Comparison of ENCODE assay signal across 8 mouse cellular contexts in the genomic region with DNA sequence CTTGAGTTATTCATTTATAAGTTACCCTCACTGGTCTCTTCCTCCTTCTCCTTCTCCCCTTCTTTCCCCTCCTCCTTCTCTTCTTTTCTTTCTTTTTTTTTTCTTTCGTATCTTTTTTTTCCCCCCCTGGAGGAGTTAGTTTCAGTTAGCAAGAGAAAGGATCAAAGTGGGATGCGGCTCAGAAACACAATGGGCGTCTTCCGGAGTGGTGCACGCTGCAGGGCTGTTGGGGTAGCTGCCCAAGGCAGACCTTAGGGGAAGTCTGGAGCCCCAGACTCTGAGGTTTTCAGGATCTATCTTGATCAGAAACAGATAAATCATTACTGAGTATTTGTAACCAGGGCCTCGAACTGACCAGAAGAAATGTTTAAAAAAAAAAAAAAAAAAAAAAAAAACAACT. TPM values are rescaled to one million over a fixed set of nuclear protein-coding genes. Genes with fewer than 3 reads are reported as not detected.
A peak's percentile ranks its signal among the peaks of the same experiment; 100 is the strongest.
DNase-seq lines count a peak whose midpoint lies in the region; ATAC-seq and TF ChIP-seq lines count a peak whose summit lies in the region.

No protein-coding gene starts in this region.

- H3K4me3 ChIP-seq in heart, embryonic 10.5 days, result peak overlapping the region; percentile 90
- H3K4me3 ChIP-seq in ES-Bruce4 (ENCODE audit: low read depth, low read length), result 0 out of 2 replicates have a peak overlapping the region, but pooled peaks have one; percentile 11
- H3K4me3 ChIP-seq in midbrain, embryonic 12.5 days, result peak overlapping the region; percentile 87

- H3K27ac ChIP-seq in heart, embryonic 10.5 days, result peak overlapping the region; percentile 99
- 0 out of 2 replicates have a peak overlapping the region, but pooled peaks have one; percentile 30 for H3K27ac ChIP-seq in ES-Bruce4 (ENCODE audit: insufficient read depth, low read length)
- H3K27ac ChIP-seq in midbrain, embryonic 12.5 days (replicated peaks), result no peak overlapping the region

- peak overlapping the region; percentile 83 for H3K9ac ChIP-seq in ES-Bruce4 (ENCODE audit: low read depth, poor library complexity, severe bottlenecking)
- peak overlapping the region; percentile 91; the same call in 1 of the 2 replicates for H3K9ac ChIP-seq in midbrain, embryonic 12.5 days (replicated peaks)

- peaks cover 12% of the 10 kb centered on the region for H3K36me3 ChIP-seq in heart, embryonic 10.5 days
- no peaks in the 10 kb centered on the region for H3K36me3 ChIP-seq in ES-Bruce4 (ENCODE audit: control insufficient read depth, insufficient read depth, low read length, poor library complexity, severe bottlenecking)
- H3K36me3 ChIP-seq in midbrain, embryonic 12.5 days, result no peaks in the 10 kb centered on the region

- H3K27me3 ChIP-seq in heart, embryonic 10.5 days (ENCODE audit: insufficient read depth, poor library complexity, severe bottlenecking), result no peaks in the 10 kb centered on the region
- peaks cover 9% of the 10 kb centered on the region for H3K27me3 ChIP-seq in ES-Bruce4 (ENCODE audit: control insufficient read depth, insufficient read depth, low read length, poor library complexity, severe bottlenecking)
- H3K27me3 ChIP-seq in midbrain, embryonic 12.5 days, result peaks cover 18% of the 10 kb centered on the region

- WGBS in heart, embryonic 10.5 days, result under 1% methylated on average over 6 of the region's 6 CpGs
- WGBS in midbrain, embryonic 12.5 days, result 0% methylated on average over 6 of the region's 6 CpGs

- no peak for TF ChIP-seq POLR2A in ES-Bruce4 (IDR thresholded peaks at IDR 0.05; ENCODE audit: insufficient read depth, low read length)

- intact Hi-C loops in heart, postnatal 36 days (cut with DNase I), result loop anchor here (5.0 kb wide), 1 partner anchor 74 kb away; no protein-coding TSS in a partner anchor
- intact Hi-C loops in gastrocnemius, postnatal 14 days (cut with DNase I; ENCODE audit: low total_unique reads), result no loop called here

- TF ChIP-seq CTCF in ES-Bruce4 (IDR thresholded peaks at IDR 0.05; ENCODE audit: low read depth, low read length), result no peak

- peak; percentile 84 for TF ChIP-seq EP300 in ES-Bruce4 (IDR thresholded peaks at IDR 0.05; ENCODE audit: insufficient read depth, low read depth, low read length)

- 0 out of 2 replicates have a peak, but pooled peaks have one; percentile 34 for ATAC-seq in granulocyte monocyte progenitor cell, adult 5-6 weeks (replicated peaks; ENCODE audit: poor library complexity, severe bottlenecking)
- ATAC-seq in midbrain, embryonic 12.5 days (ENCODE audit: low FRiP score, low read depth), result no peak

- peaks cover 59% of the 10 kb centered on the region for H3K4me1 ChIP-seq in heart, embryonic 10.5 days
- H3K4me1 ChIP-seq in ES-Bruce4 (ENCODE audit: control insufficient read depth, insufficient read depth, low read length), result peaks cover 2% of the 10 kb centered on the region
- H3K4me1 ChIP-seq in midbrain, embryonic 12.5 days, result peaks cover 46% of the 10 kb centered on the region

- no peak for DNase-seq in heart, embryonic 10.5 days (ENCODE audit: low spot score)
- DNase-seq in heart, postnatal 36 days, result no peak
- no peak for DNase-seq in T-cell, adult 2 months (ENCODE audit: low spot score)
- DNase-seq in layer of hippocampus, adult 9-11 months, result no peak
- DNase-seq in gastrocnemius, postnatal 14 days, result no peak

- H3K9me3 ChIP-seq in heart, embryonic 10.5 days, result no peaks in the 10 kb centered on the region
- no peaks in the 10 kb centered on the region for H3K9me3 ChIP-seq in ES-Bruce4 (replicated peaks; ENCODE audit: control insufficient read depth, insufficient read depth, low read length, poor library complexity, severe bottlenecking)
- no peaks in the 10 kb centered on the region for H3K9me3 ChIP-seq in midbrain, embryonic 12.5 days

- peak overlapping the region; percentile 96 for H3K4me2 ChIP-seq in midbrain, embryonic 12.5 days (replicated peaks)

RNA-seq across cellular contexts. Expression of gene Prtg, which starts 1.5 kb away (rescaled TPM):
- polyA plus RNA-seq in heart, embryonic 10.5 days (2016; fragmentation: Nextera tagmentation; extraction: Ambion mirVana), result 7.6 and 11.1 TPM in 2 replicates
- total RNA-seq in heart, postnatal 36 days (2021), result under 1 TPM; 0.30 to 0.33 TPM
- 72.4 and 78.5 TPM in 2 replicates for polyA plus RNA-seq in ES-Bruce4 (2011; ENCODE audit: insufficient read depth, insufficient read length, low read depth, missing spikeins)
- 0.17 TPM in 1 of 2 replicates, not detected in the other for total RNA-seq in granulocyte monocyte progenitor cell, adult 5-6 weeks (2014; fragmentation: Nextera tagmentation)
- total RNA-seq in granulocyte monocyte progenitor cell, adult 5-6 weeks (2017), result not detected in 2 replicates
- 2.3 and 2.6 TPM in 2 replicates for polyA plus RNA-seq in midbrain, embryonic 12.5 days (2016; fragmentation: Nextera tagmentation; extraction: Ambion mirVana)
- total RNA-seq in gastrocnemius, postnatal 14 days (2021), result under 1 TPM; 0.45 to 0.80 TPM

Comparison
In these comparisons a context has a peak if more than half of its experiments do, and no peak if none do; other contexts are left out.
1. H3K4me3 ChIP-seq: peak in every context shown above with its lines; median percentile 90 in heart, embryonic 10.5 days; 87 in midbrain, embryonic 12.5 days; 11 in ES-Bruce4.